Mouse (Mus musculus) kidney, adult 8-10 months (tissue): ENCODE results near the gene Cryzl2.

Source experiments
- DNase-seq, 2 experiments: peaks; one replicate each; pipeline ENCODE4 v3.0.0; 2022

The Cryzl2 gene

GRCm38 (mm10) chr1:157480090-157480489 lies 21.7 kb downstream of the Cryzl2 start:
- no peak for DNase-seq

- DNase-seq = no peak
Measured at GRCm38 (mm10) chr1:157480901-157481300, 22.5 kb downstream of the Cryzl2 start.

- no peak for DNase-seq
Measured at GRCm38 (mm10) chr1:157481666-157482065, 23.3 kb downstream of the Cryzl2 start.

- no peak for DNase-seq
Measured at GRCm38 (mm10) chr1:157484161-157484560, 25.8 kb downstream of the Cryzl2 start.

GRCm38 (mm10) chr1:157500657-157501056 lies 42.3 kb downstream of the Cryzl2 start:
- no peak for DNase-seq

- DNase-seq = no peak
Measured at GRCm38 (mm10) chr1:157501352-157501945, 43.1 kb downstream of the Cryzl2 start.

- DNase-seq = no peak
Measured at GRCm38 (mm10) chr1:157503071-157503470, 44.7 kb downstream of the Cryzl2 start.

GRCm38 (mm10) chr1:157506522-157506921 lies 48.1 kb downstream of the Cryzl2 start, which contains the start of gene Sec16b:
Gene Sec16b (plus strand): TSS chr1:157506728.
- no peak for DNase-seq

- peak; percentile 9 to 14 for DNase-seq
Measured at GRCm38 (mm10) chr1:157506995-157507595, 48.7 kb downstream of the Cryzl2 start.

- no peak for DNase-seq
Measured at GRCm38 (mm10) chr1:157507814-157508213, 49.4 kb downstream of the Cryzl2 start.

GRCm38 (mm10) chr1:157512690-157513448 lies 54.5 kb downstream of the Cryzl2 start:
- DNase-seq = no peak

GRCm38 (mm10) chr1:157513559-157513958 lies 55.2 kb downstream of the Cryzl2 start:
- DNase-seq = no peak

GRCm38 (mm10) chr1:157514298-157514697 lies 55.9 kb downstream of the Cryzl2 start:
- no peak for DNase-seq

- DNase-seq = no peak
Measured at GRCm38 (mm10) chr1:157516838-157517808, 58.7 kb downstream of the Cryzl2 start.

- DNase-seq = peak; percentile 73 to 77
Measured at GRCm38 (mm10) chr1:157518111-157518523, 59.7 kb downstream of the Cryzl2 start.

- no peak for DNase-seq
Measured at GRCm38 (mm10) chr1:157519396-157519795, 61.0 kb downstream of the Cryzl2 start.

GRCm38 (mm10) chr1:157522322-157522721 lies 63.9 kb downstream of the Cryzl2 start:
- DNase-seq = no peak

GRCm38 (mm10) chr1:157524775-157525174 lies 66.4 kb downstream of the Cryzl2 start:
- DNase-seq = no peak

- DNase-seq = peak; percentile 46 to 50
Measured at GRCm38 (mm10) chr1:157525692-157526354, 67.4 kb downstream of the Cryzl2 start.

GRCm38 (mm10) chr1:157526625-157527024 lies 68.2 kb downstream of the Cryzl2 start:
- DNase-seq = no peak

- no peak for DNase-seq
Measured at GRCm38 (mm10) chr1:157532826-157533460, 74.6 kb downstream of the Cryzl2 start.

- DNase-seq = no peak
Measured at GRCm38 (mm10) chr1:157535571-157535970, 77.2 kb downstream of the Cryzl2 start.
